Mouse (Mus musculus) erythroblast, adult 5-6 weeks (primary cell): ENCODE measurements around the gene Lix1l. TPM values are rescaled to one million over a fixed set of nuclear protein-coding genes. Genes with fewer than 3 reads are reported as not detected.
A peak's percentile ranks its signal among the peaks of the same experiment; 100 is the strongest.

ENCODE experiments used
- ATAC-seq: replicated peaks from 2 replicates; pipeline ENCODE4 v1.8.0; 2016; ENCODE audit warnings: moderate number of reproducible peaks, mild to moderate bottlenecking, moderate TSS enrichment, inconsistent platforms; ENCODE audit not compliant: poor library complexity, low FRiP score, severe bottlenecking
- total RNA-seq, 2 experiments: library from RNA; stranded (forward) in 1 of 2; stranded (reverse) in 1 of 2; fragments of 150-400 nt in 1 of 2; fragments of 200-764, 138-1000 nt in 1 of 2; gene quantifications; 2 replicates each; pipeline versions ENCODE4 v1.2.3 to v1.2.4; 2015 to 2017; ENCODE audit warnings: low replicate concordance in 2 of 2

Lix1l gene
- total RNA-seq, 2 experiments from 2014 or later, result not detected

GRCm38 (mm10) chr3:96579239-96579750 is 21.7 kb upstream of the Lix1l start:
- no peak for ATAC-seq

GRCm38 (mm10) chr3:96579885-96580454 is 21.0 kb upstream of the Lix1l start:
- peak; percentile 87 for ATAC-seq

GRCm38 (mm10) chr3:96581141-96581540 is 19.8 kb upstream of the Lix1l start:
- ATAC-seq, result no peak

- ATAC-seq, result no peak
These were observed 19.0 kb upstream of the Lix1l start for GRCm38 (mm10) chr3:96581771-96582515.

GRCm38 (mm10) chr3:96583386-96583785 is 17.6 kb upstream of the Lix1l start:
- ATAC-seq, result no peak

GRCm38 (mm10) chr3:96590657-96591056 is 10.3 kb upstream of the Lix1l start:
- no peak for ATAC-seq

- peak; percentile 35 for ATAC-seq
These were observed 7.6 kb upstream of the Lix1l start for GRCm38 (mm10) chr3:96593374-96593773.

GRCm38 (mm10) chr3:96593790-96594560 is 7.0 kb upstream of the Lix1l start, which contains the start of gene Polr3gl:
Gene Polr3gl (minus strand): TSS chr3:96594181.
- peak; percentile 98 for ATAC-seq

- ATAC-seq, result no peak
These were observed 6.1 kb upstream of the Lix1l start for GRCm38 (mm10) chr3:96594851-96595250.

GRCm38 (mm10) chr3:96595661-96596060 is 5.3 kb upstream of the Lix1l start:
- no peak for ATAC-seq

GRCm38 (mm10) chr3:96596228-96596707 is 4.7 kb upstream of the Lix1l start, which contains the start of gene Ankrd34a:
Gene Ankrd34a (plus strand): TSS chr3:96596636.
- ATAC-seq, result no peak

- no peak for ATAC-seq
These were observed 4.1 kb upstream of the Lix1l start for GRCm38 (mm10) chr3:96596855-96597254.

- ATAC-seq, result no peak
These were observed 3.5 kb upstream of the Lix1l start for GRCm38 (mm10) chr3:96597435-96597891.

GRCm38 (mm10) chr3:96598156-96599068 is 2.5 kb upstream of the Lix1l start:
- ATAC-seq, result no peak

GRCm38 (mm10) chr3:96599069-96599393 is 1.9 kb upstream of the Lix1l start:
- ATAC-seq, result no peak

- ATAC-seq, result no peak
These were observed 1.5 kb upstream of the Lix1l start for GRCm38 (mm10) chr3:96599411-96599810.

- no peak for ATAC-seq
These were observed 370 bp downstream of the Lix1l start for GRCm38 (mm10) chr3:96601251-96601787.

- ATAC-seq, result no peak
These were observed 1.2 kb downstream of the Lix1l start for GRCm38 (mm10) chr3:96601941-96602703.
